Mouse (Mus musculus): ENCODE measurements around the gene Fndc3a. TPM values are rescaled to one million over a fixed set of nuclear protein-coding genes. Genes with fewer than 3 reads are reported as not detected.

Gene Fndc3a
- polyA plus RNA-seq, 1 experiment from 2014 or later = 45.4 TPM

GRCm38 (mm10) chr14:72594191-72594590 is 115.6 kb downstream of the Fndc3a start:
- Histone ChIP-seq H3K36me3 (replicated peaks) (peaks cover 20% of the 10 kb centered on the region), H3K9me3 (no peaks in the 10 kb centered on the region), H3K4me3 (replicated peaks) (no peak overlapping the region), H3K9ac (no peak overlapping the region), H3K27me3 (no peaks in the 10 kb centered on the region), H3K27ac (no peak overlapping the region), H3K4me2 (no peak overlapping the region), H3K4me1 (no peaks in the 10 kb centered on the region)
- no peak for ATAC-seq (ENCODE audit: low FRiP score)
- 97% methylated on average over 7 of the region's 7 CpGs for WGBS

- H3K27ac ChIP-seq = no peak overlapping the region
- no peaks in the 10 kb centered on the region for H3K27me3 ChIP-seq
- 94% methylated on average over 4 of the region's 4 CpGs for WGBS
- no peaks in the 10 kb centered on the region for H3K9me3 ChIP-seq
- no peak overlapping the region for H3K9ac ChIP-seq
- H3K4me2 ChIP-seq = no peak overlapping the region
- no peak for ATAC-seq (ENCODE audit: low FRiP score)
- no peaks in the 10 kb centered on the region for H3K4me1 ChIP-seq
- peaks cover 21% of the 10 kb centered on the region for H3K36me3 ChIP-seq (replicated peaks)
- no peak overlapping the region for H3K4me3 ChIP-seq (replicated peaks)
Observed at GRCm38 (mm10) chr14:72589415-72589814, 120.4 kb downstream of the Fndc3a start.

- WGBS = 46% methylated on average over 6 of the region's 6 CpGs
- no peak for ATAC-seq (ENCODE audit: low FRiP score)
- Histone ChIP-seq H3K4me1 (peaks cover 3% of the 10 kb centered on the region), H3K27me3 (no peaks in the 10 kb centered on the region), H3K36me3 (replicated peaks) (peaks cover 13% of the 10 kb centered on the region), H3K4me2 (no peak overlapping the region), H3K27ac (no peak overlapping the region), H3K4me3 (replicated peaks) (no peak overlapping the region), H3K9me3 (no peaks in the 10 kb centered on the region), H3K9ac (no peak overlapping the region)
Observed at GRCm38 (mm10) chr14:72582979-72583378, 126.8 kb downstream of the Fndc3a start.

- Histone ChIP-seq H3K4me3 (replicated peaks) (no peak overlapping the region), H3K27me3 (no peaks in the 10 kb centered on the region), H3K4me1 (peaks cover 3% of the 10 kb centered on the region), H3K9ac (no peak overlapping the region), H3K27ac (no peak overlapping the region), H3K4me2 (no peak overlapping the region), H3K9me3 (no peaks in the 10 kb centered on the region), H3K36me3 (replicated peaks) (peaks cover 12% of the 10 kb centered on the region)
- WGBS = 91% methylated on average over 3 of the region's 3 CpGs
- no peak for ATAC-seq (ENCODE audit: low FRiP score)
Observed at GRCm38 (mm10) chr14:72580991-72581390, 128.8 kb downstream of the Fndc3a start.

- Histone ChIP-seq H3K4me2 (no peak overlapping the region), H3K27me3 (no peaks in the 10 kb centered on the region), H3K9ac (no peak overlapping the region), H3K4me1 (no peaks in the 10 kb centered on the region), H3K9me3 (no peaks in the 10 kb centered on the region), H3K27ac (no peak overlapping the region), H3K4me3 (replicated peaks) (no peak overlapping the region), H3K36me3 (replicated peaks) (peaks cover 40% of the 10 kb centered on the region)
- 91% methylated on average over 3 of the region's 3 CpGs for WGBS
- no peak; the same call in 1 of the 2 replicates for ATAC-seq (ENCODE audit: low FRiP score)
Observed at GRCm38 (mm10) chr14:72576283-72576682, 133.5 kb downstream of the Fndc3a start.

- H3K27ac ChIP-seq = no peak overlapping the region
- H3K4me1 ChIP-seq = no peaks in the 10 kb centered on the region
- H3K4me3 ChIP-seq (replicated peaks) = no peak overlapping the region
- H3K9ac ChIP-seq = no peak overlapping the region
- no peaks in the 10 kb centered on the region for H3K27me3 ChIP-seq
- ATAC-seq (ENCODE audit: low FRiP score) = no peak
- H3K36me3 ChIP-seq (replicated peaks) = peaks cover 51% of the 10 kb centered on the region
- no peak overlapping the region for H3K4me2 ChIP-seq
- WGBS = 96% methylated on average over 1 of the region's 1 CpGs
- no peaks in the 10 kb centered on the region for H3K9me3 ChIP-seq
Observed at GRCm38 (mm10) chr14:72563941-72564340, 145.9 kb downstream of the Fndc3a start.

GRCm38 (mm10) chr14:72558795-72559194 is 151.0 kb downstream of the Fndc3a start:
- no peak for ATAC-seq (ENCODE audit: low FRiP score)
- Histone ChIP-seq H3K9ac (no peak overlapping the region), H3K4me3 (replicated peaks) (no peak overlapping the region), H3K4me1 (no peaks in the 10 kb centered on the region), H3K9me3 (no peaks in the 10 kb centered on the region), H3K36me3 (replicated peaks) (peaks cover 63% of the 10 kb centered on the region), H3K27me3 (no peaks in the 10 kb centered on the region), H3K27ac (no peak overlapping the region), H3K4me2 (no peak overlapping the region)
- WGBS = 92% methylated on average over 5 of the region's 5 CpGs

GRCm38 (mm10) chr14:72555846-72556245 is 154.0 kb downstream of the Fndc3a start:
- no peaks in the 10 kb centered on the region for H3K4me1 ChIP-seq
- H3K36me3 ChIP-seq (replicated peaks) = peaks cover 79% of the 10 kb centered on the region
- H3K9ac ChIP-seq = no peak overlapping the region
- no peak for ATAC-seq (ENCODE audit: low FRiP score)
- no peak overlapping the region for H3K27ac ChIP-seq
- no peaks in the 10 kb centered on the region for H3K9me3 ChIP-seq
- H3K4me3 ChIP-seq (replicated peaks) = no peak overlapping the region
- 81% methylated on average over 1 of the region's 1 CpGs for WGBS
- no peak overlapping the region for H3K4me2 ChIP-seq
- no peaks in the 10 kb centered on the region for H3K27me3 ChIP-seq

GRCm38 (mm10) chr14:72536392-72537017 is 173.3 kb downstream of the Fndc3a start:
- peaks cover 18% of the 10 kb centered on the region for H3K27me3 ChIP-seq
- H3K4me1 ChIP-seq = peaks cover 9% of the 10 kb centered on the region; the same call in 1 of the 2 replicates
- H3K4me3 ChIP-seq (replicated peaks) = no peak overlapping the region
- ATAC-seq (ENCODE audit: low FRiP score) = no peak
- H3K9ac ChIP-seq = no peak overlapping the region
- no peaks in the 10 kb centered on the region for H3K9me3 ChIP-seq
- peaks cover 24% of the 10 kb centered on the region for H3K36me3 ChIP-seq (replicated peaks)
- no peak overlapping the region for H3K27ac ChIP-seq
- no peak overlapping the region for H3K4me2 ChIP-seq
- WGBS = 86% methylated on average over 5 of the region's 5 CpGs

- Histone ChIP-seq H3K27ac (no peak overlapping the region), H3K36me3 (replicated peaks) (0 out of 2 replicates have a peak, but pooled peaks cover 5% of the 10 kb centered on the region), H3K9me3 (no peaks in the 10 kb centered on the region), H3K4me2 (no peak overlapping the region), H3K9ac (no peak overlapping the region), H3K27me3 (peaks cover 38% of the 10 kb centered on the region), H3K4me1 (peaks cover 9% of the 10 kb centered on the region; the same call in 1 of the 2 replicates), H3K4me3 (replicated peaks) (no peak overlapping the region)
- ATAC-seq (ENCODE audit: low FRiP score) = no peak
- WGBS = 83% methylated on average over 7 of the region's 7 CpGs
Observed at GRCm38 (mm10) chr14:72533862-72534261, 175.9 kb downstream of the Fndc3a start.

- H3K36me3 ChIP-seq (replicated peaks) = 0 out of 2 replicates have a peak, but pooled peaks cover 4% of the 10 kb centered on the region
- peak overlapping the region; percentile 91 for H3K4me2 ChIP-seq
- peaks cover 38% of the 10 kb centered on the region for H3K27me3 ChIP-seq
- WGBS = 3% methylated on average over 54 of the region's 54 CpGs
- no peak overlapping the region for H3K27ac ChIP-seq
- H3K9ac ChIP-seq = peak overlapping the region; percentile 53
- H3K4me1 ChIP-seq = peaks cover 9% of the 10 kb centered on the region; the same call in 1 of the 2 replicates
- peak; percentile 87 for ATAC-seq (ENCODE audit: low FRiP score)
- no peaks in the 10 kb centered on the region for H3K9me3 ChIP-seq
- peak overlapping the region; percentile 48 for H3K4me3 ChIP-seq (replicated peaks)
Observed at GRCm38 (mm10) chr14:72532028-72532917, 177.5 kb downstream of the Fndc3a start.

GRCm38 (mm10) chr14:72527126-72527525 is 182.7 kb downstream of the Fndc3a start:
- Histone ChIP-seq H3K36me3 (replicated peaks) (no peaks in the 10 kb centered on the region), H3K27me3 (peaks cover 26% of the 10 kb centered on the region), H3K4me2 (no peak overlapping the region), H3K9ac (no peak overlapping the region), H3K4me3 (replicated peaks) (no peak overlapping the region), H3K27ac (no peak overlapping the region), H3K9me3 (no peaks in the 10 kb centered on the region), H3K4me1 (peaks cover 6% of the 10 kb centered on the region; the same call in 1 of the 2 replicates)
- ATAC-seq (ENCODE audit: low FRiP score) = no peak
- WGBS = 85% methylated on average over 1 of the region's 1 CpGs

Measured in forebrain, embryonic 12.5 days (tissue).